Mouse (Mus musculus): ENCODE results near the gene C1ql4. TPM values are rescaled to one million over a fixed set of nuclear protein-coding genes. Genes with fewer than 3 reads are reported as not detected.

The C1ql4 gene
- polyA plus RNA-seq, 1 experiment = not detected

GRCm38 (mm10) chr15:99099984-99100383 is 12.4 kb upstream of the C1ql4 start:
- Histone ChIP-seq H3K4me1 (peaks cover 40% of the 10 kb centered on the region), H3K27me3 (replicated peaks) (peaks cover 70% of the 10 kb centered on the region), H3K9me3 (no peaks in the 10 kb centered on the region), H3K36me3 (replicated peaks; ENCODE audit: low read length) (no peaks in the 10 kb centered on the region), H3K4me3 (replicated peaks) (no peak overlapping the region)
- TF ChIP-seq GATA1 (IDR thresholded peaks at IDR 0.05; ENCODE audit: borderline replicate concordance, low read length) = no peak

- Histone ChIP-seq H3K4me1 (peaks cover 45% of the 10 kb centered on the region), H3K4me3 (replicated peaks) (peak overlapping the region; percentile 1), H3K9me3 (no peaks in the 10 kb centered on the region), H3K27me3 (replicated peaks) (peaks cover 77% of the 10 kb centered on the region), H3K36me3 (replicated peaks; ENCODE audit: low read length) (no peaks in the 10 kb centered on the region)
- TF ChIP-seq FLI1 (IDR thresholded peaks at IDR 0.05; ENCODE audit: low read length) = no peak
- no peak for TF ChIP-seq GATA1 (IDR thresholded peaks at IDR 0.05; ENCODE audit: borderline replicate concordance, low read length)
These were observed 11.5 kb upstream of the C1ql4 start for GRCm38 (mm10) chr15:99099139-99099556.

GRCm38 (mm10) chr15:99098493-99098861 is 10.9 kb upstream of the C1ql4 start:
- H3K4me1 ChIP-seq = peaks cover 50% of the 10 kb centered on the region
- peaks cover 79% of the 10 kb centered on the region for H3K27me3 ChIP-seq (replicated peaks)
- peak overlapping the region; percentile 88 for H3K4me3 ChIP-seq (replicated peaks)
- TF ChIP-seq FLI1 (IDR thresholded peaks at IDR 0.05; ENCODE audit: low read length) (no peak), GATA1 (IDR thresholded peaks at IDR 0.05; ENCODE audit: borderline replicate concordance, low read length) (no peak)
- H3K36me3 ChIP-seq (replicated peaks; ENCODE audit: low read length) = no peaks in the 10 kb centered on the region
- H3K9me3 ChIP-seq = no peaks in the 10 kb centered on the region

DNA sequence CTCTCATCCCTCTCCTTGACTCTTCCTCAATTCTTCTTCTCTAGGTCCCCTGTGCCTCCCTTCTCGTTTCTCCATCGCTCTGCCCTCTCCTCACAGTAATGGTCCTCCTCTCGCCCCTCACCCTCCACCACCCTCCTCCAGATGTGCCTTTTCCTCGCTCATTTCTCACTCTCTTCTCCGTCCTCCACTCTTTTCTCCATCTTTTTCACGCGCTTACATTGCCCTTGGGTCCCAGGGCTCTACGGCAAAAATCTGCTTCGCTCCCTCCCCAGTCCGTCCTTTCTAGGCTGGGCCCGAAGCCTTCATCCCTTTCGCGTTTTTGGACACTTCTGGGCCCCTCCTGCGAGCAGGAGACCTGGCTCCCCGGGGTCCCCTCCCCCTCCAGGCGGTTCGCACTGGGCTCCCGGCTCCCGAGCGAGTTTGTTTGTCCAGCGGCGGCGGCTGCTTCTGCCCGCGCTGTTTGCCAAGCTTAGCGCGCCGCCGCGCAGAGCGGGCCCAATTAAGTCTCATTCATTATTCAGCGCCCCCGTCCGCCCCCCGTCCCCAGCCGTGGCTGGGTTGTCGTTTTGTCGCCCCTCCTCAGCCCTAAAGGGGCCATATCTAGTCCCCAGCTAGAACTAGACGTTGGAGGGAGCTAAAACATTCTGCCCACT is 10.3 kb upstream of the C1ql4 start:
- peaks cover 84% of the 10 kb centered on the region for H3K27me3 ChIP-seq (replicated peaks)

GRCm38 (mm10) chr15:99096831-99097500 is 9.3 kb upstream of the C1ql4 start:
- TF ChIP-seq GATA1 (IDR thresholded peaks at IDR 0.05; ENCODE audit: borderline replicate concordance, low read length) (no peak), FLI1 (IDR thresholded peaks at IDR 0.05; ENCODE audit: low read length) (no peak)

More for the DNA sequence above, 10.3 kb upstream of the C1ql4 start:
- Histone ChIP-seq H3K9me3 (no peaks in the 10 kb centered on the region), H3K36me3 (replicated peaks; ENCODE audit: low read length) (no peaks in the 10 kb centered on the region), H3K4me3 (replicated peaks) (peak overlapping the region; percentile 88), H3K4me1 (peaks cover 55% of the 10 kb centered on the region)
- TF ChIP-seq GATA1 (IDR thresholded peaks at IDR 0.05; ENCODE audit: borderline replicate concordance, low read length) (no peak), FLI1 (IDR thresholded peaks at IDR 0.05; ENCODE audit: low read length) (no peak)

GRCm38 (mm10) chr15:99096061-99096793 is 8.6 kb upstream of the C1ql4 start:
- Histone ChIP-seq H3K36me3 (replicated peaks; ENCODE audit: low read length) (no peaks in the 10 kb centered on the region), H3K4me3 (replicated peaks) (peak overlapping the region; percentile 88), H3K27me3 (replicated peaks) (peaks cover 93% of the 10 kb centered on the region), H3K4me1 (peaks cover 62% of the 10 kb centered on the region), H3K9me3 (no peaks in the 10 kb centered on the region)
- no peak for TF ChIP-seq GATA1 (IDR thresholded peaks at IDR 0.05; ENCODE audit: borderline replicate concordance, low read length)
- no peak for TF ChIP-seq FLI1 (IDR thresholded peaks at IDR 0.05; ENCODE audit: low read length)

More at GRCm38 (mm10) chr15:99096831-99097500, 9.3 kb upstream of the C1ql4 start:
- peaks cover 59% of the 10 kb centered on the region for H3K4me1 ChIP-seq
- H3K4me3 ChIP-seq (replicated peaks) = peak overlapping the region; percentile 88
- H3K9me3 ChIP-seq = no peaks in the 10 kb centered on the region
- peaks cover 94% of the 10 kb centered on the region for H3K27me3 ChIP-seq (replicated peaks)
- H3K36me3 ChIP-seq (replicated peaks; ENCODE audit: low read length) = no peaks in the 10 kb centered on the region

DNA sequence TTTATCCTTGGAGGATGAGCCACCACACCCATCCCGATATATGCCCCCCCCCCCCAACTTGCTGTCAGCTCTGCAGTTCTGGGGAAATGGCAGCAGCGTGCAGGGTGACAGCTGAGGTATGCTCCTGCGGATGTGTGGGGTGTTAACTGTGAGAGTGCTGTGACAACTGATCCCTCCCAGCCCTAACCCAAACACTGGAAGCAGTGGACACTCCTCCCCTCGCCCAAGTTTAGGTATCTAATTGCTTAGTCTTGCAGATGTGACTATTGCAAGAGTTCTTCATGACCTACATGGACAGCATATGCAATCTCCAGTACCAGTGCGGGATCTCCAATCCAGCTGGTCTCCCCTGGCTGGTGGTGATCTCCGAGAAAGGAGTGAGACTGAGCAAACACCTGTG is 7.7 kb upstream of the C1ql4 start:
- Histone ChIP-seq H3K4me1 (peaks cover 62% of the 10 kb centered on the region), H3K27me3 (replicated peaks) (peaks cover 93% of the 10 kb centered on the region), H3K9me3 (no peaks in the 10 kb centered on the region), H3K36me3 (replicated peaks; ENCODE audit: low read length) (no peaks in the 10 kb centered on the region), H3K4me3 (replicated peaks) (peak overlapping the region; percentile 48)
- no peak for TF ChIP-seq FLI1 (IDR thresholded peaks at IDR 0.05; ENCODE audit: low read length)
- TF ChIP-seq GATA1 (IDR thresholded peaks at IDR 0.05; ENCODE audit: borderline replicate concordance, low read length) = no peak

DNA sequence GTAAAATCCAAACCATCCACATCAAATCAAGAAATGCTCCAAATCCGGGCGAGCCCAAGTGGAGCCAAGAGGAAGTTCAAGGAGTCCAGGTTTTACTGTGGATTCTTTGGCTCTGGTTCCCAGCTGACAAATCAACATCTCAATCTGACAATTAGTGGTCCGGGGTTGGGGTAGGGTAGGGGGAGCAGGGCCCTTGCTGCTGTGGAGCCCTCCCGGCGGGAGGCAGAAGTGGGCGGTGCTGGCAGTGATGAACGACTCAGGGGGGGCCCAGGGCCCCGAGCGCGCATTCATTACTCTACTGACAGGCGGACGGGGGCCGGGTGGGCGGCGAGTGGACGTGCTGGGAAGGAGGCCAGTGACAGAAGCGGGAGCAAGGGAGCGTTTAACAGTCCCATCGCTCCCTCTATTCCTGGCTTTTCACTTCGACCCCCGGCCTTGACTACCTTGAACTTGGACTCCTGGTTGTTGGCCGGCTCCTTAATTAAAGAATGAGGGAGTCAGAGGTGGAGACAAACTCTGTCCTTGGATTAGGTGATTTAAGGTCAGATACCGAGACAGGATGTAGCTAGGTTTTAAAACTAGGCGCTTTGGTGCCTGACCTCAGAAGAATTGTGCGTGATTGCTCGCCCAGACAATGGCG is 7.1 kb upstream of the C1ql4 start:
- H3K4me1 ChIP-seq = peaks cover 62% of the 10 kb centered on the region
- H3K9me3 ChIP-seq = no peaks in the 10 kb centered on the region
- peak overlapping the region; percentile 48 for H3K4me3 ChIP-seq (replicated peaks)
- no peaks in the 10 kb centered on the region for H3K36me3 ChIP-seq (replicated peaks; ENCODE audit: low read length)
- H3K27me3 ChIP-seq (replicated peaks) = peaks cover 93% of the 10 kb centered on the region
- TF ChIP-seq GATA1 (IDR thresholded peaks at IDR 0.05; ENCODE audit: borderline replicate concordance, low read length) (no peak), FLI1 (IDR thresholded peaks at IDR 0.05; ENCODE audit: low read length) (no peak)
